Mouse (Mus musculus): ENCODE data around the gene Wdr20. TPM values are rescaled to one million over a fixed set of nuclear protein-coding genes. Genes with fewer than 3 reads are reported as not detected.

Wdr20 gene
- polyA plus RNA-seq, 1 experiment, result 23.9 TPM

- H3K4me3 ChIP-seq (ENCODE audit: insufficient read depth, low read length), result no peak overlapping the region
- peaks cover 11% of the 10 kb centered on the region for H3K4me1 ChIP-seq (ENCODE audit: control insufficient read depth, insufficient read depth, low read length)
- TF ChIP-seq POLR2A (IDR thresholded peaks at IDR 0.05; ENCODE audit: extremely low read depth, insufficient read depth, low read length) (no peak), CTCF (IDR thresholded peaks at IDR 0.05; ENCODE audit: extremely low read depth, insufficient read depth, low read length) (no peak)
- no peak overlapping the region for H3K27ac ChIP-seq (ENCODE audit: insufficient read depth, low read length)
Observed at GRCm38 (mm10) chr12:110770479-110771247, 32.9 kb downstream of the Wdr20 start.

DNA sequence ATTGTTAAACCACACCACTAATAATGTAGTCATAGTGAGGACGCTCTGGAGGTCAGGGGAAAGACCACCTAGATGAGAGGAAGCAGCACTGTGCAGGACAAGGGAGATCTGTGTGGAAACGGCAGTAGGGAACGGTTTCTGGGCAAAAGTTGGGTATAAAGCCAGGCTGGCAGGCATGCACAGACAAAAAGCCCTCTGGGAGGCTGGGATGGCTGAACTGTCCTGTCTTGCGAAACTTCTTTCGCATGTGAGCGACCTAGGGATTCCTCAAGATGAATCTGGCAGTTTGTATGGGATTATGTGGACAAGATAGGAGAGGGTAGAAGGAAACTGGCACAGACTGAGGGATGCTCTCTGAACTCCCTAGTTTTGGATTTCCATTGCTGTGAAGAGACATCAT lies 34.2 kb downstream of the Wdr20 start:
- H3K4me3 ChIP-seq (ENCODE audit: insufficient read depth, low read length), result no peak overlapping the region
- no peak for TF ChIP-seq POLR2A (IDR thresholded peaks at IDR 0.05; ENCODE audit: extremely low read depth, insufficient read depth, low read length)
- TF ChIP-seq CTCF (IDR thresholded peaks at IDR 0.05; ENCODE audit: extremely low read depth, insufficient read depth, low read length), result no peak
- H3K4me1 ChIP-seq (ENCODE audit: control insufficient read depth, insufficient read depth, low read length), result peaks cover 11% of the 10 kb centered on the region
- no peak overlapping the region for H3K27ac ChIP-seq (ENCODE audit: insufficient read depth, low read length)

- H3K4me3 ChIP-seq (ENCODE audit: insufficient read depth, low read length), result no peak overlapping the region
- H3K4me1 ChIP-seq (ENCODE audit: control insufficient read depth, insufficient read depth, low read length), result peaks cover 4% of the 10 kb centered on the region
- TF ChIP-seq POLR2A (IDR thresholded peaks at IDR 0.05; ENCODE audit: extremely low read depth, insufficient read depth, low read length) (no peak), CTCF (IDR thresholded peaks at IDR 0.05; ENCODE audit: extremely low read depth, insufficient read depth, low read length) (no peak)
- no peak overlapping the region for H3K27ac ChIP-seq (ENCODE audit: insufficient read depth, low read length)
Observed at GRCm38 (mm10) chr12:110775628-110776426, 38.1 kb downstream of the Wdr20 start.

DNA sequence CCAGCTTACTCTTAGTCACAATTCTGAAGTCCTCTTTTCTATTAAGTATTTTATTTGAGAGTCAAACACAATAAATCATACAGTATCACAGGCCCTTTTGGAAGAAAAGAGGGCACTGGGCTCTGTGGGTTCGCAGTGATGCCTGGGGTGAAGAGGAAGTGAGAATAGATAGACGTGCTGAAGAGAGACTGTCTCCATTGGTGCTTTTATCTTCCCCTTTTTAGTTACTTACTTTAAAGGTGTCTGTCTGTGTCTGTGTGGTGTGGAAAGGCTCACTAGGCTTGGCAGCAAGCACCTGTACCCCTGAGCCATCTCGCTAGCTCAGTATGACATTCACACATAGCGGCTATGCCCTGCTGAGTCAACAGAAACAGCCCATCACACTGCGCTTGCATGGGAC lies 40.1 kb downstream of the Wdr20 start:
- TF ChIP-seq CTCF (IDR thresholded peaks at IDR 0.05; ENCODE audit: extremely low read depth, insufficient read depth, low read length) (no peak), POLR2A (IDR thresholded peaks at IDR 0.05; ENCODE audit: extremely low read depth, insufficient read depth, low read length) (no peak)
- 0 out of 2 replicates have a peak overlapping the region, but pooled peaks have one; percentile 1 for H3K27ac ChIP-seq (ENCODE audit: insufficient read depth, low read length)
- H3K4me1 ChIP-seq (ENCODE audit: control insufficient read depth, insufficient read depth, low read length), result peaks cover 3% of the 10 kb centered on the region
- no peak overlapping the region for H3K4me3 ChIP-seq (ENCODE audit: insufficient read depth, low read length)

DNA sequence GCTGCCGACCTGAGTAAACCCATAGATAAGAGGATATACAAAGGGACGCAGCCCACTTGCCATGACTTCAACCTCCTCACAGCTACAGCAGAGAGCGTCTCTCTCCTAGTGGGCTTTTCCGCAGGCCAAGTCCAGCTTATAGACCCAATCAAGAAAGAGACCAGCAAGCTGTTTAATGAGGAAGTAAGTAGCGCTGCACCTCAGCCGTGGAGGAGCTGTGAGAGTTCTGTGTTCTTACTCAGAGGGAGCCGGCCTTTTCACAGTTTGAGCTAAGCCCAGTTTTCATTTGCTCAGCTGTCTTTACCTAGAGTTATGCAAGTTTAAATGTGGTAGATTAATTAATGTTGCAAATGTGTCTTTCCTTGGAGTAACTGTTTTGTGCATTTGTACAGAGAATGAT lies 41.6 kb downstream of the Wdr20 start:
- Histone ChIP-seq H3K4me3 (ENCODE audit: insufficient read depth, low read length) (no peak overlapping the region), H3K27ac (ENCODE audit: insufficient read depth, low read length) (no peak overlapping the region), H3K4me1 (ENCODE audit: control insufficient read depth, insufficient read depth, low read length) (peaks cover 3% of the 10 kb centered on the region)
- TF ChIP-seq CTCF (IDR thresholded peaks at IDR 0.05; ENCODE audit: extremely low read depth, insufficient read depth, low read length), result no peak
- TF ChIP-seq POLR2A (IDR thresholded peaks at IDR 0.05; ENCODE audit: extremely low read depth, insufficient read depth, low read length), result no peak

DNA sequence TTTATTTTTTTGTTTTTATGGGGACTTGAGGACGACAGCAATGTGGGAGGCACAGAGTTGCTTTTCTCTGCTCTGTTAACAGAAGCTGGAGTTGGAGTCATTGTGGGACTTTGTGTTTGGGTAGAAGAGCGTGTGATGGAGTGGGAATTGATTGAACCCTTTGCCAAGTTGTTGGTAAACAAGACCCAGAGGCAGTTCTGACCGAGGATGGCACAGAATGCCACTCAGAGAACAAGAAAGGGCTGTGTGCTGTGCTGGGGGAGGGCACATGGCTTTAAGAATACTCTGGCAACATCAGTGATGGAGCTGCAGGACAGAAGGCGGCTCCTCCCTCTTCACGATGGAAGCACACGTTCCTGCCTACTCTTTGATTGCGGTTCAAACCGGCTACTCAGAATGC lies 43.4 kb downstream of the Wdr20 start:
- Histone ChIP-seq H3K27ac (ENCODE audit: insufficient read depth, low read length) (peak overlapping the region; percentile 68), H3K4me3 (ENCODE audit: insufficient read depth, low read length) (no peak overlapping the region), H3K4me1 (ENCODE audit: control insufficient read depth, insufficient read depth, low read length) (peaks cover 6% of the 10 kb centered on the region)
- TF ChIP-seq CTCF (IDR thresholded peaks at IDR 0.05; ENCODE audit: extremely low read depth, insufficient read depth, low read length) (no peak), POLR2A (IDR thresholded peaks at IDR 0.05; ENCODE audit: extremely low read depth, insufficient read depth, low read length) (no peak)

- peak overlapping the region; percentile 42 for H3K27ac ChIP-seq (ENCODE audit: insufficient read depth, low read length)
- no peak for TF ChIP-seq POLR2A (IDR thresholded peaks at IDR 0.05; ENCODE audit: extremely low read depth, insufficient read depth, low read length)
- no peak for TF ChIP-seq CTCF (IDR thresholded peaks at IDR 0.05; ENCODE audit: extremely low read depth, insufficient read depth, low read length)
- no peak overlapping the region for H3K4me3 ChIP-seq (ENCODE audit: insufficient read depth, low read length)
- H3K4me1 ChIP-seq (ENCODE audit: control insufficient read depth, insufficient read depth, low read length), result peaks cover 6% of the 10 kb centered on the region
Observed at GRCm38 (mm10) chr12:110782278-110782677, 44.5 kb downstream of the Wdr20 start.

- TF ChIP-seq CTCF (IDR thresholded peaks at IDR 0.05; ENCODE audit: extremely low read depth, insufficient read depth, low read length) (no peak), POLR2A (IDR thresholded peaks at IDR 0.05; ENCODE audit: extremely low read depth, insufficient read depth, low read length) (no peak)
Observed at GRCm38 (mm10) chr12:110784211-110784610, 46.5 kb downstream of the Wdr20 start.

GRCm38 (mm10) chr12:110786243-110786642 lies 48.5 kb downstream of the Wdr20 start:
- H3K4me3 ChIP-seq (ENCODE audit: insufficient read depth, low read length), result no peak overlapping the region
- 0 out of 2 replicates have a peak overlapping the region, but pooled peaks have one; percentile 8 for H3K27ac ChIP-seq (ENCODE audit: insufficient read depth, low read length)
- TF ChIP-seq CTCF (IDR thresholded peaks at IDR 0.05; ENCODE audit: extremely low read depth, insufficient read depth, low read length) (no peak), POLR2A (IDR thresholded peaks at IDR 0.05; ENCODE audit: extremely low read depth, insufficient read depth, low read length) (no peak)
- H3K4me1 ChIP-seq (ENCODE audit: control insufficient read depth, insufficient read depth, low read length), result peaks cover 4% of the 10 kb centered on the region

More at GRCm38 (mm10) chr12:110784211-110784610, 46.5 kb downstream of the Wdr20 start:
- Histone ChIP-seq H3K4me1 (ENCODE audit: control insufficient read depth, insufficient read depth, low read length) (peaks cover 3% of the 10 kb centered on the region), H3K4me3 (ENCODE audit: insufficient read depth, low read length) (no peak overlapping the region), H3K27ac (ENCODE audit: insufficient read depth, low read length) (no peak overlapping the region)

Measured in cortical plate, adult 2 months (tissue).